Mouse (Mus musculus) lung, adult 10 weeks (tissue): ENCODE data around the gene Fuom. TPM values are rescaled to one million over a fixed set of nuclear protein-coding genes. Genes with fewer than 3 reads are reported as not detected.

Experiments used
- polyA plus RNA-seq: library from polyadenylated mRNA; stranded (reverse); fragments of 350-450 nt; fragmentation: Illumina TruSeq; extraction: RNeasy Lipid Tissue Mini Kit (QIAGEN cat#74804); gene quantifications from one replicate; pipeline ENCODE4 v1.2.3, GENCODE M21; 2014; ENCODE audit warnings: low read depth, low replicate concordance; ENCODE audit not compliant: insufficient read depth

The Fuom gene
- 29.5 TPM for polyA plus RNA-seq

GRCm38 (mm10) chr7:140101993-140102860 is at the start of gene Fuom:
Gene Fuom (minus strand): TSS chr7:140102441.

GRCm38 (mm10) chr7:140137135-140138020 is 35.1 kb upstream of the Fuom start, which contains the start of gene Mtg1:
Gene Mtg1 (plus strand): TSS chr7:140137564.

DNA sequence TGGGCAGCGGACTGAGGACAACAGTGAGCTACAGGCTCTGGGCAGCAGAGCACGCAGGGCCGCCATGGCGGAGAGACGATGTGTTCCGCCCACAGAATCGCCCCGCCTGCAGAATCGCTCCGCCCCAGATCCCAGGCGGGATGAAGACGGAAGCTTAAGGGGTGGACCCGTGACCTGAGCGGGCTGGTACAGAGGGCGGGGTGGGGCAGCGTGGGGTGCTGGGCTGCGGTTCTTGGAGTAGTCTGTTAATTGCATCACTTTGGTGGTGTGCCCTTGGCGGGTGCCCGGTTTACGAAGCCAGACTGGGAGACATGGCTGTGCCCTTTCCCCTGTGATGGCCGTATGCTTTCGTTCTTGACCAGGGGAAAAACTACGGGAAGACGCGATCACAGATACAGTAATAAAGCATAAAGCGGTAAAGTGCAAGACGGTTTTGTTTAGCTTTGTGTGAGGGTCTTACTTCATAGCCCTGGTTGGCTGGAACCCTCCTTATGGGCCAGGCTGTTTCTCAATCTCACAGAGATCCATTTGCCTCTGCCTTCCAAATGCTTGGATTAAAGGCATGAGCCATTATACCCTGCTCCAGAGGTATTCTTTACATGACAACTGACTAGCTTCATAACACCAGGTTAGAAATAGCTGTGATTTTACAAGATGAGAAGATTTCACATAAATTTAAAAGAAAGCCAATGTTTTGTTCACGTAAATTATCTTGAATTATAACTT is 14.3 kb upstream of the Fuom start, which contains the start of gene Echs1:
Gene Echs1, minus strand, starts transcription at position 148 of the 726 bp plus-strand sequence.

DNA sequence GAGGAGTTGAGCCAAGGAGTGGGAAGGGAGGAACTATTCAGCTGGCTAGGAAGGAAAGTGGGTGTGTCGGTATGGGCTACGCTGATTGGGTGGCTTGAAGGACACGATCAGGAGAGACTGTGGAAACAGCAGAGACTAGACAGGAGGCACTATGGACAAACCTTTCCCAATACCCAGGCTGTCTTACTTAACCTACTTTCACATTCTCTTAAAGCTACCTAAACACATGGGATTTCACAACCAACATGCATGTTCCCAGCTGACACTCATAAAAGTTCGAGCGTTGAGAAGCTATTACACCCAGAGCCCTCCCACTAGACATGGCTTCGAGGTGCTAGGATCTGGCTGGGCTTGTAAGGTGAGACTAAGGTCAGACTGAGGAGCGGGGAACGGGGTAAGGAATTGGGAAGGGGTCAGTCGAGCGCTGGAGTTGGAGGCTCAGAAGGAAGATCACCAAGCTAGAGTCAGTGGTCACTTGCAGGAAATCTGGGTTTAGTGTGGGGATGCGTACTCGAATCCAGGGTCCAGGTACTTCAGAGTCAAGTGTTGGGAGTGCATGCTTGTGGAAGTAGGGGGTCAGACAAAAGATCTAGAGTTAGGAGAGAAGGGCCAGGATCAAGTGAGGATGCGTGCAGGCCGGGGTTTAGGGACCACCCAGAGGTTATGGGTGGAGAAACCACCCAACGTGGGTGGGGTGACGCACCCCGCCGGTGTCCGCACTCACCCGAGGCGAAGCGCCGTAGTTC is 13.5 kb upstream of the Fuom start, which contains the start of gene Paox:
Gene Paox, plus strand, starts transcription at position 217 of the 746 bp plus-strand sequence.

DNA sequence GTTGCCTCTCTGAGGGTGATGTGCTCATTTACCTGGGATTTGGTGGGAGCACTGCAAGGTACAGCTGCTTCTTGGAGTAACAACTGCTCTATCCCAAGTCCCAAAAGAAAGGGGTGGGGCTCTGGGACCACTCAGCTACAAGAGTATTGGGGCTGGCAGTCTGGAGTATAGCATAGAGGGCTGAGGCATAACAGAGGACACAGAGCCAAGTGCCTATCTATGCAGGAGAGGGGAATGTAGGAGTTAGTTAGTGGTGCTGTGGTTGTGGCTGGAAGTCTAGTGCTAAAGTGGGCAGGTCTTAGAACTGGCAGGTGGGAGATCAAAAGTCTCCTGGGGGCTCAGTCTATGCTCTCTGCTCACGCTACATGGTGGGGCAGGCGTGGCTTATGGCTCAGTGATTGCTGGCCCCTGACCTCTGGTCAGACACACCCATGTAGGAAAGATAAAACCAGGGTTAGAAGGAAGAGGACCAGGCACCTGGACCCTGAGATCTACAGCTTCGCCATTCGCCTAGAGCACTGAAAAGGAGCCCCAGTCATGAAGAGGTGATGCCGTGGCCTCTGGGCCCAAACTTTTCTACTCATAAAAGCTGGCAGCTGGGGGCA is 9.2 kb downstream of the Fuom start, which contains the start of gene Prap1:
Gene Prap1, plus strand, starts transcription at position 472 of the 605 bp plus-strand sequence.

DNA sequence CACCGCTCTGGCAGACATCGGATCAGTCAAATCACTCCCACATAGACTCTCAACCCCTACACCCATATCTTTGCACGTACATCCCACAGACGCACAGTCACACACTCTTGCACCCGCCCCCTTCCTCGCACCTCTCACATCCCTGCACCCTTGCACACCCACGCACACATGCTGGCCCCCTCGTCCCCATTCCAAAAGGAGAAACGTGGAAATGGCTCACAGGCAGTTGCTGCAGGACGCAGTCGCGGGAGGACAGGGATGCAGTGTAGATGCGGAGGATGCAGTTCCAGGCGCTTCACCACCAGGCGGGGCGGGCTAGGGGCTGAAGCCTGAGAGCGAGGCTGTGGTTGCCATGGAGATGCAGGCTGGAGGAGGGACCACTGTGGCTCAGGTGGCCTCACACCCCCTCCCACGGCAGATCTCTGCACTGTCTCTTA is 20.0 kb downstream of the Fuom start, which contains the start of gene Caly:
Gene Caly, minus strand, starts transcription at position 307 of the 437 bp plus-strand sequence.

DNA sequence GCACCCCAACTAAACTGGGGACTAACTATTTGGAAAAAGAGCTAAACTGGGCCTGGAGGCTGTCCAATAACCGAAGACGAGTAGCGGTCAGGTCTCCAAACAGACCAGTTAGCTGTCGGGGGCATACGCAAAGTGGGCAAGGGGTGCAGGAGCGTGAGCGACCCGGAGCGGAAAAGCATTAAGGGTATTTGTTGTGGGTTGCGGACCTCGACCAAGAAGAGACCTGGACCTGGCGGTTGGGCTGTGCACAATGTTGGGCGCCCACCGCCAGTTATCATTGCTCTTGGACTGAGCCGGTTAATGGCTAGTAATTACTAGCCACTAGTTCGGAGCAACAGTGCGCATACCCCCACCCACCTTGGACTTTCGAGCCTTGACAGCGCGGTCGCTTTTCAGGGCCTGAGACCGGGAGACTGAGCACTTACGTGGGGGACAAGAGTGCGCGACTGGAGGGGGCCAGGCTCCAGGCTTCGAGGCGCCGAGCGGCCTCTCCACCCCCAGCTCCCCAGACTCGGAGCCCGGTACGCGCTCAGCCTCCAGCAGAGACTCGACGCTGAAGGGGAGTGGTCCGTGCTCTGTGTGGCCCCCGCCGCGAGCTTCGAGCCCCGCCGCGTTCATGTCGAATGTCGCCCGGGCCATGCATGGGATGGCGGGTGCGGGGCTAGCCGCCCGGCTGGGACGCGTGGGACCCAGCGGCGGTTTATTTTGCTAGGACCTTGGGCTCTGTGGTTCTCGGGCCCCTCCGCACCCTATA is 53.7 kb downstream of the Fuom start, which contains the start of gene Msx3:
Gene Msx3, minus strand, starts transcription at position 729 of the 754 bp plus-strand sequence.

Other genes with a start within 250 kb of the Fuom start
- gene Kndc1, start 207.7 kb downstream of the Fuom start, polyA plus RNA-seq = 2.2 TPM
- gene Utf1, start 158.7 kb downstream of the Fuom start, polyA plus RNA-seq = not detected
- 4.6 TPM for gene 6430531B16Rik, start 123.7 kb downstream of the Fuom start, polyA plus RNA-seq
- 6.5 TPM for gene Adam8, start 109.9 kb downstream of the Fuom start, polyA plus RNA-seq
- gene Zfp511, start 66.0 kb downstream of the Fuom start, polyA plus RNA-seq = 13.9 TPM
- 8.3 TPM for gene Tubgcp2, start 65.8 kb downstream of the Fuom start, polyA plus RNA-seq
- gene Msx3, start 53.4 kb downstream of the Fuom start, polyA plus RNA-seq = not detected
- gene Caly, start 19.9 kb downstream of the Fuom start, polyA plus RNA-seq = not detected
- not detected for gene Prap1, start 9.0 kb downstream of the Fuom start, polyA plus RNA-seq
- gene Paox, start 13.4 kb upstream of the Fuom start, polyA plus RNA-seq = 8.8 TPM
- gene Echs1, start 14.0 kb upstream of the Fuom start, polyA plus RNA-seq = 97.0 TPM
- gene Mtg1, start 35.1 kb upstream of the Fuom start, polyA plus RNA-seq = 12.7 TPM
- gene Sprn, start 52.4 kb upstream of the Fuom start, polyA plus RNA-seq = not detected
- gene Olfr522, start 62.3 kb upstream of the Fuom start, polyA plus RNA-seq = not detected
- not detected for gene Olfr523, start 70.8 kb upstream of the Fuom start, polyA plus RNA-seq
- gene Olfr524, start 103.5 kb upstream of the Fuom start, polyA plus RNA-seq = not detected
- gene Cd163l1, start 115.8 kb upstream of the Fuom start, polyA plus RNA-seq = 0.48 TPM
- 0.30 TPM for gene 5830411N06Rik, start 144.8 kb upstream of the Fuom start, polyA plus RNA-seq
- gene Olfr525, start 218.4 kb upstream of the Fuom start, polyA plus RNA-seq = not detected
- gene Olfr527, start 231.6 kb upstream of the Fuom start, polyA plus RNA-seq = not detected